Mouse (Mus musculus): Measurements from ENCODE around the gene Olfr714. TPM values are rescaled to one million over a fixed set of nuclear protein-coding genes. Genes with fewer than 3 reads are reported as not detected.
"Not testable (repeated sequence)": the region's sequence is repeated elsewhere in the genome, so short reads cannot be mapped to it uniquely, and the experiment has no call there.

The Olfr714 gene
- polyA plus RNA-seq (2016; fragmentation: Nextera tagmentation; extraction: Ambion mirVana): not detected in 2 replicates

- Histone ChIP-seq H3K9ac (no peak within 1 kb of the TSS), H3K4me1 (replicated peaks) (no peaks in the 10 kb centered on the region), H3K4me3 (no peak within 1 kb of the TSS), H3K36me3 (no peaks in the 10 kb centered on the region), H3K27ac (ENCODE audit: poor library complexity, severe bottlenecking) (no peak within 1 kb of the TSS), H3K9me3 (replicated peaks) (peaks cover 26% of the 10 kb centered on the region), H3K27me3 (replicated peaks) (no peaks in the 10 kb centered on the region), H3K4me2 (no peak within 1 kb of the TSS)
- no peak for ATAC-seq (ENCODE audit: insufficient number of reproducible peaks, low FRiP score)
- 87% methylated on average over 2 of the region's 2 CpGs for WGBS
These were observed at the start of gene Olfr714 for GRCm38 (mm10) chr7:107070681-107071080. Gene Olfr714 (plus strand): TSS chr7:107070981.

DNA sequence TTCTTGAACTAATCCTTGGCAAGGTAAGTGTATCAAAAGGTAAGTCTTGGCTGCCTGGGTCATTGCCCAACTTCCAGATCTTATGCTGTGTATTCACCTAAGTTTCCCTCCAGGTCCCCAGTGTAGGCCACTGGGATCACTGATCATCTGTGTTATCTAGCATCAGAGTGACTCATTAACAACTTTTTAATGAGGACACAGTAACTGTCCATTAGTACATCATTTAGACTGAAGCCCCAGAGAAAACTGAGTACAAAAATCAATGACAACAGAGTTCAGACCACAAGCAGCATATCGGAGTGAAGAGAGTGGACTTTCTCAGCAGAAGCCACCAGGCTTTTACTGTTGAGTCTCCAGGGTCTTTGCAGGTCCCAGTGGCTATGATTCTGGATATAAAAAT, 39.9 kb upstream of the Olfr714 start, which contains the start of gene Olfr713:
Olfr713 (plus strand) TSS at position 301 of the 400 bp plus-strand sequence.
- Histone ChIP-seq H3K27ac (ENCODE audit: poor library complexity, severe bottlenecking) (no peak within 1 kb of the TSS), H3K9ac (no peak within 1 kb of the TSS), H3K4me2 (no peak within 1 kb of the TSS), H3K27me3 (replicated peaks) (no peaks in the 10 kb centered on the region), H3K9me3 (replicated peaks) (no peaks in the 10 kb centered on the region), H3K4me1 (replicated peaks) (no peaks in the 10 kb centered on the region), H3K36me3 (no peaks in the 10 kb centered on the region), H3K4me3 (no peak within 1 kb of the TSS)
- ATAC-seq (ENCODE audit: insufficient number of reproducible peaks, low FRiP score): no peak
- 81% methylated on average over 1 of the region's 1 CpGs for WGBS

DNA sequence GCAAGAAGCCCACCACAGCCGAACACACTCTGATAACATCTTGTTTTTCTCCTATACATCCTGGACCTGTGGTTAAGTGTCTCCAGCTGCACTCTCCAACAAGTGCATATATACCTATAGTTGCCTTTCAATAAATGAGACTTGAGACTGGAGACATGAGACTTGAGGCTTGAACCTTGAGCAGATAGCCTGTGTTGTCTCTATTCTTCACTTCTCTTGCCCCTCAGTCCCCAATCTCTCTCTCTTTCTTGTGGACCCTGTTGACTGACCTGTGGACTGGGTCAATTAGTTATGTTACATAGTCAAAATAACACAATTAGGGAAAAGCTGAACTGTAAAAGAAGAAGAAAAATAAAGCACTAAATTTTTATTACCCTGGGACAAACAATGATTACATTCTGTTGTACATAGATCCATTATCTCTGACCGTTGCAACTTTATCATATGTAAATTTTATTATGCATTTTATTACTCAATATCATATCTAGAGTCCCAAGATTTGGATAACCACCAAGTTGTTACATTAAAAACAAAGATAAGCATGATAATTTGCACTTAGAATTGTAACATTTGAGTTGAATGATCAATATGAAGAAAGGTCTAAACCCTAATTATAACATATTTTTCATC, 30.7 kb upstream of the Olfr714 start:
- Histone ChIP-seq H3K27me3 (replicated peaks) (no peaks in the 10 kb centered on the region), H3K4me3 (no peak overlapping the region), H3K9ac (no peak overlapping the region), H3K27ac (ENCODE audit: poor library complexity, severe bottlenecking) (no peak overlapping the region), H3K4me1 (replicated peaks) (no peaks in the 10 kb centered on the region), H3K9me3 (replicated peaks) (no peaks in the 10 kb centered on the region), H3K36me3 (no peaks in the 10 kb centered on the region), H3K4me2 (no peak overlapping the region)
- WGBS: 46% methylated on average over 2 of the region's 2 CpGs
- ATAC-seq (ENCODE audit: insufficient number of reproducible peaks, low FRiP score): no peak

DNA sequence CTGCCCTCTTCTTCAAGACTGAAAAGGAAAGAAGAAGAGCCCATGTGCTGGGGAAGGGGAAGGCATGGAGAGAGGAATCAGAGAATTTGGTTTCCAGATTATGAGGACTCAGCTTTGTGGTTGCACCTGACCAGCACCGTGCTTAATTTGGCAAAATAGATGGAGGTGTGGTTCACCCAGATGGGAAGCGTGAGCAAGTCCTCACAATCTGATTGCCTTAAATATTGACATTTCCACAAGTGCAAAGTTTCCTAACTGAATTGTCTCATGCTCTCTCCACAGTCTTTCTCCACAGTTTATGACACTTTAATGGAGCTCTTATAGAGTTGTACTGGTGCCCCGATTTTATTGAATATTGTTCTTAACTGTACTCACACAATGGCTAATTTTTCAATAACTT, 27.6 kb upstream of the Olfr714 start:
- Histone ChIP-seq H3K4me2 (no peak overlapping the region), H3K9me3 (replicated peaks) (no peaks in the 10 kb centered on the region), H3K9ac (no peak overlapping the region), H3K27ac (ENCODE audit: poor library complexity, severe bottlenecking) (no peak overlapping the region), H3K36me3 (no peaks in the 10 kb centered on the region), H3K27me3 (replicated peaks) (no peaks in the 10 kb centered on the region), H3K4me1 (replicated peaks) (no peaks in the 10 kb centered on the region), H3K4me3 (no peak overlapping the region)
- no peak for ATAC-seq (ENCODE audit: insufficient number of reproducible peaks, low FRiP score)
- WGBS: 80% methylated on average over 3 of the region's 3 CpGs

DNA sequence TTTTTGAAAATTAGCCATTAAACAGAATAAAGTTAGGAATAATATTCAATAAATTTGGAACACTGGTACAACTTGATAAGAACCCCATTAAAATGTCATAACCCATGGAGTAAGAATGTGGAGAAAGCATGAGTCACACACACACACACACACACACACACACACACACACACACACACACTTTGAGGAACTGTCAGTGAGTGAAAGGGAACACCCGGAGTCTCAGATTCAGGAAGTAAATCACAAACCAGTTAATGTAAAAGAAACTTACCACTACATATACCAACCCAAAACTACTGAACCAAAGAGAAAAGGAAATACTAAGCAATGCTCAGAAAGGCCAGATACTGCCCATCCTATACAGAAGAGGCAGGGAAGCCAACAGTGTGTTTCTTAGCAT, 26.4 kb upstream of the Olfr714 start:
- Histone ChIP-seq H3K4me3 (no peak overlapping the region), H3K4me2 (no peak overlapping the region), H3K9ac (no peak overlapping the region), H3K9me3 (replicated peaks) (no peaks in the 10 kb centered on the region), H3K27ac (ENCODE audit: poor library complexity, severe bottlenecking) (no peak overlapping the region), H3K27me3 (replicated peaks) (no peaks in the 10 kb centered on the region), H3K4me1 (replicated peaks) (no peaks in the 10 kb centered on the region), H3K36me3 (no peaks in the 10 kb centered on the region)
- ATAC-seq (ENCODE audit: insufficient number of reproducible peaks, low FRiP score): no peak
- 74% methylated on average over 1 of the region's 1 CpGs for WGBS

- Histone ChIP-seq H3K27me3 (replicated peaks) (no peaks in the 10 kb centered on the region), H3K4me1 (replicated peaks) (no peaks in the 10 kb centered on the region), H3K4me3 (no peak overlapping the region), H3K36me3 (no peaks in the 10 kb centered on the region), H3K27ac (ENCODE audit: poor library complexity, severe bottlenecking) (no peak overlapping the region), H3K4me2 (no peak overlapping the region), H3K9me3 (replicated peaks) (no peaks in the 10 kb centered on the region), H3K9ac (no peak overlapping the region)
- WGBS: 5% methylated on average over 5 of the region's 5 CpGs
- no peak for ATAC-seq (ENCODE audit: insufficient number of reproducible peaks, low FRiP score)
These were observed 24.9 kb upstream of the Olfr714 start for GRCm38 (mm10) chr7:107045833-107046232.

DNA sequence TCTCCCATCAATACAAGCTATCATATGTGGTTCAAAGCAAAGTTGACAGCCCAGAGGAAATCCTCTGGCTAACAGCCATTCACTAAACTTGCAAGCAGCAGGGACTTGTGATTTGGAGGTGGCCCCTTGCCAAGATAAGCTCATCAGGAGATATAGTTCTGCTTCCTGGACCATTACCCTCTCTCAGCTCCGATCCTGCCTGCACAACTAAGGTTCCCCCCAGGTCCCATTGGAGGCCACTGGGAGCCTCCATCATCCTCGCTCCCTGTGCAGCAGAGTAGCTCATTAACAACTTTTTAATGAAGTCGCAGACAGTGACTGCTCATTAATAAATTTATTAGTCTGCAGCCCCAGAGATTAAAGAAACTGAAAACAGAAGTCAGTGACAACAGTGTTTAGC, 23.2 kb upstream of the Olfr714 start:
- no peak for ATAC-seq (ENCODE audit: insufficient number of reproducible peaks, low FRiP score)
- no peak overlapping the region for H3K4me3 ChIP-seq
- no peak overlapping the region for H3K4me2 ChIP-seq

DNA sequence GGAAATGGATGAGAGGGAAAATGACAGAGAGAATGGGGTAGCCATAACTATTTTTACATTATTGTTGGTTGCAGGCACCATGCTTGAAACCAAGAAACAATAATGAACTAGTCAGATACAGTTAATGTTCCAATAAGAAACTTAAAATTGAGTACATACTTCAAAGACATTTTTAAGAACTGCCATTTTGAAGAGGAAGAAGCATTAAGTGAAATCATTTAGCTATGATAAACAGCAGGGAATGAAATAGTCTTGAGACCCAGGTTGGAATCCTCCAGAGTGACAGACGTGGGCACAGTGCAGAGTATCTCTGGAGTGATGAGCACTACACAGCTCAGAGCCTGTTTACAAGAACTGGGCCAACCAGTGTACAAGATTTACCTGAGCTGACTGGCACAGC, 22.1 kb downstream of the Olfr714 start, which contains the start of gene Olfr17:
Olfr17 (plus strand) TSS at position 301 of the 400 bp plus-strand sequence.
- Histone ChIP-seq H3K36me3 (no peaks in the 10 kb centered on the region), H3K4me1 (replicated peaks) (no peaks in the 10 kb centered on the region), H3K27me3 (replicated peaks) (no peaks in the 10 kb centered on the region), H3K4me2 (no peak within 1 kb of the TSS), H3K9me3 (replicated peaks) (peaks cover 3% of the 10 kb centered on the region; the same call in 1 of the 2 replicates), H3K4me3 (no peak within 1 kb of the TSS), H3K27ac (ENCODE audit: poor library complexity, severe bottlenecking) (no peak within 1 kb of the TSS), H3K9ac (no peak within 1 kb of the TSS)
- no peak for ATAC-seq (ENCODE audit: insufficient number of reproducible peaks, low FRiP score)
- WGBS: 37% methylated on average over 1 of the region's 1 CpGs

More for the DNA sequence above, 23.2 kb upstream of the Olfr714 start:
- Histone ChIP-seq H3K9me3 (replicated peaks) (no peaks in the 10 kb centered on the region), H3K9ac (no peak overlapping the region), H3K27ac (ENCODE audit: poor library complexity, severe bottlenecking) (no peak overlapping the region), H3K4me1 (replicated peaks) (no peaks in the 10 kb centered on the region), H3K36me3 (no peaks in the 10 kb centered on the region), H3K27me3 (replicated peaks) (no peaks in the 10 kb centered on the region)
- WGBS: 40% methylated on average over 3 of the region's 3 CpGs

- H3K27ac ChIP-seq (ENCODE audit: poor library complexity, severe bottlenecking): not testable (repeated sequence)
These were observed 39.5 kb downstream of the Olfr714 start, which contains the start of gene Olfr715b for GRCm38 (mm10) chr7:107110269-107110668. Gene Olfr715b (minus strand): TSS chr7:107110369.

More at GRCm38 (mm10) chr7:107110269-107110668, 39.5 kb downstream of the Olfr714 start, which contains the start of gene Olfr715b:
- not testable (repeated sequence) for H3K4me3 ChIP-seq; H3K36me3 ChIP-seq; H3K9me3 ChIP-seq (replicated peaks); H3K4me2 ChIP-seq; ATAC-seq (ENCODE audit: insufficient number of reproducible peaks, low FRiP score); H3K27me3 ChIP-seq (replicated peaks); H3K4me1 ChIP-seq (replicated peaks); H3K9ac ChIP-seq
- 62% methylated on average over 2 of the region's 2 CpGs for WGBS

Other genes starting within 250 kb of the Olfr714 start
- not detected in 2 replicates for gene Olfr702, start 237.1 kb upstream of the Olfr714 start, polyA plus RNA-seq (2016; fragmentation: Nextera tagmentation; extraction: Ambion mirVana)
- gene Olfr703, start 227.6 kb upstream of the Olfr714 start, polyA plus RNA-seq (2016; fragmentation: Nextera tagmentation; extraction: Ambion mirVana): not detected in 2 replicates
- not detected in 2 replicates for gene Olfr704, start 207.8 kb upstream of the Olfr714 start, polyA plus RNA-seq (2016; fragmentation: Nextera tagmentation; extraction: Ambion mirVana)
- not detected in 2 replicates for gene Olfr705, start 194.1 kb upstream of the Olfr714 start, polyA plus RNA-seq (2016; fragmentation: Nextera tagmentation; extraction: Ambion mirVana)
- gene Olfr706, start 182.8 kb upstream of the Olfr714 start, polyA plus RNA-seq (2016; fragmentation: Nextera tagmentation; extraction: Ambion mirVana): not detected in 2 replicates
- not detected in 2 replicates for gene Olfr707, start 169.7 kb upstream of the Olfr714 start, polyA plus RNA-seq (2016; fragmentation: Nextera tagmentation; extraction: Ambion mirVana)
- gene Olfr1532-ps1, start 163.0 kb upstream of the Olfr714 start, polyA plus RNA-seq (2016; fragmentation: Nextera tagmentation; extraction: Ambion mirVana): not detected in 2 replicates
- not detected in 2 replicates for gene Olfr709-ps1, start 138.8 kb upstream of the Olfr714 start, polyA plus RNA-seq (2016; fragmentation: Nextera tagmentation; extraction: Ambion mirVana)
- not detected in 2 replicates for gene Olfr710, start 122.7 kb upstream of the Olfr714 start, polyA plus RNA-seq (2016; fragmentation: Nextera tagmentation; extraction: Ambion mirVana)
- gene Olfr6, start 107.0 kb upstream of the Olfr714 start, polyA plus RNA-seq (2016; fragmentation: Nextera tagmentation; extraction: Ambion mirVana): not detected in 2 replicates
- gene Olfr711, start 95.5 kb upstream of the Olfr714 start, polyA plus RNA-seq (2016; fragmentation: Nextera tagmentation; extraction: Ambion mirVana): not detected in 2 replicates
- not detected in 2 replicates for gene Olfr2, start 64.9 kb upstream of the Olfr714 start, polyA plus RNA-seq (2016; fragmentation: Nextera tagmentation; extraction: Ambion mirVana)
- gene Olfr713, start 39.8 kb upstream of the Olfr714 start, polyA plus RNA-seq (2016; fragmentation: Nextera tagmentation; extraction: Ambion mirVana): not detected in 2 replicates
- not detected in 2 replicates for gene Olfr17, start 22.2 kb downstream of the Olfr714 start, polyA plus RNA-seq (2016; fragmentation: Nextera tagmentation; extraction: Ambion mirVana)
- not detected in 2 replicates for gene Olfr715b, start 39.4 kb downstream of the Olfr714 start, polyA plus RNA-seq (2016; fragmentation: Nextera tagmentation; extraction: Ambion mirVana)
- gene Olfr715, start 60.1 kb downstream of the Olfr714 start, polyA plus RNA-seq (2016; fragmentation: Nextera tagmentation; extraction: Ambion mirVana): not detected in 2 replicates
- gene Olfr716, start 67.3 kb downstream of the Olfr714 start, polyA plus RNA-seq (2016; fragmentation: Nextera tagmentation; extraction: Ambion mirVana): not detected in 2 replicates
- not detected in 2 replicates for gene Nlrp14, start 96.0 kb downstream of the Olfr714 start, polyA plus RNA-seq (2016; fragmentation: Nextera tagmentation; extraction: Ambion mirVana)
- gene Rbmxl2, start 138.5 kb downstream of the Olfr714 start, polyA plus RNA-seq (2016; fragmentation: Nextera tagmentation; extraction: Ambion mirVana): not detected in 2 replicates